Mouse (Mus musculus) hindbrain, postnatal 0 days (tissue): ENCODE results near the gene Pcdh19. TPM values are rescaled to one million over a fixed set of nuclear protein-coding genes. Genes with fewer than 3 reads are reported as not detected.
A peak's percentile ranks its signal among the peaks of the same experiment; 100 is the strongest.

ENCODE experiments used
- ATAC-seq: fragments of 200-750 bp; cut with Nextera tagmentation; 2 replicates; pipeline ENCODE4 v1.8.0; 2017; ENCODE audit warnings: mild to moderate bottlenecking, moderate TSS enrichment, moderate library complexity
- DNase-seq: peaks from one replicate; pipeline ENCODE4 v3.0.0-alpha.2; 2015; ENCODE audit warnings: low spot score
- H3K27ac ChIP-seq: fragments of 300-500 bp; sonication (generic); 2 replicates; pipeline ENCODE4 v1.5.1; 2014; ENCODE audit warnings: mild to moderate bottlenecking
- H3K27me3 ChIP-seq: fragments of 300-500 bp; sonication (generic); 2 replicates; pipeline ENCODE4 v1.6.1; 2014; ENCODE audit warnings: low read length, mixed read lengths; ENCODE audit not compliant: insufficient read depth
- H3K36me3 ChIP-seq: fragments of 300-500 bp; sonication (generic); 2 replicates; pipeline ENCODE4 v1.6.1; 2014; ENCODE audit warnings: low read length, mixed read lengths; ENCODE audit not compliant: insufficient read depth
- H3K4me1 ChIP-seq: fragments of 300-500 bp; sonication (generic); 2 replicates; pipeline ENCODE4 v1.6.1; 2014; ENCODE audit warnings: antibody characterized with exemption, low read length, mixed read lengths; ENCODE audit not compliant: insufficient read depth
- H3K4me2 ChIP-seq: fragments of 300-500 bp; sonication (generic); 2 replicates; pipeline ENCODE4 v1.6.1; 2014; ENCODE audit warnings: low read depth, mild to moderate bottlenecking, low read length, moderate library complexity, mixed read lengths
- H3K4me3 ChIP-seq: fragments of 300-500 bp; sonication (generic); 2 replicates; pipeline ENCODE4 v1.5.1; 2014; ENCODE audit warnings: low read length
- H3K9ac ChIP-seq: fragments of 300-500 bp; sonication (generic); replicated peaks from 2 replicates; pipeline ENCODE4 v1.6.1; 2014; ENCODE audit warnings: mild to moderate bottlenecking, low read length, moderate library complexity, mixed read lengths
- H3K9me3 ChIP-seq: fragments of 300-500 bp; sonication (generic); 2 replicates; pipeline ENCODE4 v1.6.1; 2016; ENCODE audit warnings: low read length, mixed read lengths
- CTCF ChIP-seq: IDR thresholded peaks from 2 replicates; pipeline ENCODE4 v1.5.1; 2016; ENCODE audit warnings: antibody characterized with exemption, control low read depth, low read depth
- WGBS: fragments of 180-500 bp; shearing (Covaris S2); extraction: QIAGEN DNeasy Blood & Tissue Kit; methylation state at CpG from one replicate; pipeline ENCODE4 v1.1.7; 2014; 5-methylcytosine and 5-hydroxymethylcytosine counted together
- polyA plus RNA-seq: library from polyadenylated mRNA; unstranded; fragments of >200 nt; fragmentation: Nextera tagmentation; extraction: Ambion mirVana; gene quantifications from 2 replicates; pipeline ENCODE4 v1.2.1, GENCODE M21; 2015
- total RNA-seq: library from RNA; depleted of rRNA; stranded (reverse); fragments of >200 nt; gene quantifications from 2 replicates; pipeline ENCODE4 v1.2.3, GENCODE M21; 2014

Pcdh19 gene
- total and polyA plus RNA-seq, 2 experiments from 2014 or later: 19.7 to 41.4 TPM

DNA sequence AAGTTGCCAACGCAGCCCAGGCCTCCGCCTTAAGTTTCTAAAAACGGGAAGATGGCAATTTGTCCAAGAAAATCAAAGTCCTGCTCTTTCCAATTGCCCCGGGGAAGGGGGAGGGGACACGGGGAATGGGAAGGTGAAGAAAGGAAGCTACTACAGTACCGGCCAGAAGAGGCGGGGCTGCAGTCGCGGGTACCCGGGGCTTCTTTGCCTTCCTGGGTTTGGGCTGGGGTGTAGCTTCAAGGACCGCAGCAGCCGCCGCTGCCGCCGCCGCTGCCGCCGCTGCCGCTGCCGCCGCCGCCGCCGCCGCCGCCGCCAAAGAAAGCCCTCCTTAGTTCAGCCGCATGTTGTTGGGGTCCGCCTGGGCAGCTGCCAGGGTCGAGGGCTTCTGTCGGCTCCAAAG lies 631 bp downstream of the Pcdh19 start:
- Histone ChIP-seq H3K4me2 (peak overlapping the region; percentile 70), H3K9me3 (no peaks in the 10 kb centered on the region), H3K9ac (peak overlapping the region; percentile 49), H3K27me3 (no peaks in the 10 kb centered on the region), H3K4me1 (no peaks in the 10 kb centered on the region), H3K36me3 (no peaks in the 10 kb centered on the region), H3K4me3 (peak overlapping the region; percentile 53), H3K27ac (peak overlapping the region; percentile 69)
- ATAC-seq (no peak), DNase-seq (peak; percentile 8)
- WGBS: 37% methylated on average over 30 of the region's 31 CpGs
- TF ChIP-seq CTCF: no peak

- WGBS: 26% methylated on average over 25 of the region's 37 CpGs
- no peak for TF ChIP-seq CTCF
- H3K27ac ChIP-seq: peak overlapping the region; percentile 69
- H3K4me1 ChIP-seq: no peaks in the 10 kb centered on the region
- H3K4me2 ChIP-seq: peak overlapping the region; percentile 70
- no peaks in the 10 kb centered on the region for H3K9me3 ChIP-seq
- peak overlapping the region; percentile 53 for H3K4me3 ChIP-seq
- no peaks in the 10 kb centered on the region for H3K27me3 ChIP-seq
- ATAC-seq (peak; percentile 9; the same call in 1 of the 2 replicates), DNase-seq (peak; percentile 27)
- peak overlapping the region; percentile 49 for H3K9ac ChIP-seq
- no peaks in the 10 kb centered on the region for H3K36me3 ChIP-seq
These were observed 1.1 kb downstream of the Pcdh19 start for GRCm38 (mm10) chrX:133687666-133688151.

- H3K27ac ChIP-seq: peak overlapping the region; percentile 69; the same call in 1 of the 2 replicates
These were observed 2.1 kb downstream of the Pcdh19 start for GRCm38 (mm10) chrX:133686533-133687311.

DNA sequence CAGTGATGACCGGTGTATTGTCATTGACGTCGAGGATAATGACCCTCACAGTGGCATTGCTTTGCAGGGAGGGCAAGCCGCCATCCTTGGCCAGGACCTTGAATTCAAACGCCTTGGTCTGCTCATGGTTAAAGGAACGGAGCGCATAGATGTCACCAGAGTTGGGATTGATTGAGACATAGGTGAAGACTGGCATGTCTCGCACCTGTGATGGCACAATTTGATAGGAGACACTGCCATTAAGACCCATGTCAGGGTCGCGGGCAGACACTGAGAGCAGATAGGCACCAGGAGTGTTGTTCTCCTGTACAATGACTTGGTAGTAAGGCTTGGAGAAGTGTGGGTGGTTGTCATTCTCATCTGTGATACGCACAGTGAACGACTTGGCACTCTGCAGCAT lies 3.2 kb downstream of the Pcdh19 start:
- WGBS: 48% methylated on average over 12 of the region's 12 CpGs
- DNase-seq (no peak), ATAC-seq (no peak)
- H3K4me2 ChIP-seq: peak overlapping the region; percentile 70
- no peaks in the 10 kb centered on the region for H3K27me3 ChIP-seq
- H3K36me3 ChIP-seq: no peaks in the 10 kb centered on the region
- no peaks in the 10 kb centered on the region for H3K9me3 ChIP-seq
- no peak overlapping the region for H3K27ac ChIP-seq
- no peak overlapping the region for H3K9ac ChIP-seq
- no peaks in the 10 kb centered on the region for H3K4me1 ChIP-seq
- no peak for TF ChIP-seq CTCF
- peak overlapping the region; percentile 53 for H3K4me3 ChIP-seq

More at GRCm38 (mm10) chrX:133686533-133687311, 2.1 kb downstream of the Pcdh19 start:
- Histone ChIP-seq H3K4me3 (peak overlapping the region; percentile 53), H3K36me3 (no peaks in the 10 kb centered on the region), H3K9ac (peak overlapping the region; percentile 49; the same call in 1 of the 2 replicates), H3K4me2 (peak overlapping the region; percentile 70), H3K4me1 (no peaks in the 10 kb centered on the region), H3K27me3 (no peaks in the 10 kb centered on the region), H3K9me3 (no peaks in the 10 kb centered on the region)
- WGBS: 31% methylated on average over 53 of the region's 55 CpGs
- ATAC-seq (no peak), DNase-seq (peak; percentile 14)
- no peak for TF ChIP-seq CTCF

- Histone ChIP-seq H3K4me2 (peak overlapping the region; percentile 70), H3K9me3 (no peaks in the 10 kb centered on the region), H3K4me1 (no peaks in the 10 kb centered on the region), H3K36me3 (no peaks in the 10 kb centered on the region), H3K27ac (no peak overlapping the region), H3K27me3 (no peaks in the 10 kb centered on the region), H3K9ac (no peak overlapping the region), H3K4me3 (peak overlapping the region; percentile 53)
- TF ChIP-seq CTCF: no peak
- ATAC-seq: no peak
- WGBS: 45% methylated on average over 3 of the region's 3 CpGs
- DNase-seq: peak; percentile 29
These were observed 4.8 kb downstream of the Pcdh19 start for GRCm38 (mm10) chrX:133683961-133684360.

DNA sequence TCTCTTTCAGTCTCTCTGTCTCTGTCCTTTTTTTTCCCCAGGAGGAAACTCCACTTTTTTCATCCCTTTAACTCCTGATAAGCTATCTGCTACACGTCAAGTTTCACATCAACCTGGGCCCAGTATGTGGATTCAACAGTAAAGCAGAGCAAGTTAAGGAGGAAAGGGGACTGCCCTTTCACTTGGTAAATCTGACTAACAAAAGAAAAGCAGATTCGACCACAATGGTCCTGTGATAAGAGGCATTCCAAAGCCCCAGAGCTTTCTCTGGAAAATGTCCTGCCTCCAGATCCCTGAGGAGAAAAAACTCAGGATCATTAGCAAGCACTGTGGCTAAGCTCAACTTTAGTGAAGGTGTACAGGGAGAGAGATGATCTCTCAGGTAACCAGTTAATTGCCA lies 13.7 kb downstream of the Pcdh19 start:
- WGBS: 22% methylated on average over 2 of the region's 2 CpGs
- no peak for DNase-seq
- Histone ChIP-seq H3K36me3 (no peaks in the 10 kb centered on the region), H3K9ac (no peak overlapping the region), H3K27ac (no peak overlapping the region), H3K27me3 (no peaks in the 10 kb centered on the region), H3K9me3 (no peaks in the 10 kb centered on the region), H3K4me3 (no peak overlapping the region), H3K4me2 (no peak overlapping the region), H3K4me1 (no peaks in the 10 kb centered on the region)
- TF ChIP-seq CTCF: no peak
- ATAC-seq: no peak

DNA sequence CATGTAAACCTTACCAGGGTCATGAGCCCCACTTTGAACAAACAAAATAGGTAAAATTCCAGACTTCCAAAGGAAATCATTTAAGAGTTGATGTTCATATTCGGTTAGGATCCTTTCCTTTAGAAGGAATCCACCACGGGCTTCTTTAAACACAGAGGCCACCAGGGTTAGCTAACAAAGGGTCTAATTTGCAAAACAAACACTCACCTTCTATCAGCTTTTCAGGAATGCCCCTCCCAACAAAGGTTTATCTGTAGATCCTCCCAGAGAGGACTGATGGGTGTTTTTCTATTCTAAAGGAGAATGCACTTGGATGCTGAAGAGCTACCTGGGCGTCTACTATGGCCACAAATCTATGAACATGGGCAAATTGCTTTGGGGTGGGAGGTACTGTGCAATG lies 15.0 kb downstream of the Pcdh19 start:
- H3K27me3 ChIP-seq: no peaks in the 10 kb centered on the region
- no peak for ATAC-seq
- no peak for DNase-seq
- no peak for TF ChIP-seq CTCF
- no peak overlapping the region for H3K27ac ChIP-seq
- H3K4me1 ChIP-seq: no peaks in the 10 kb centered on the region
- H3K4me2 ChIP-seq: no peak overlapping the region
- WGBS: 45% methylated on average over 3 of the region's 3 CpGs
- no peaks in the 10 kb centered on the region for H3K36me3 ChIP-seq
- no peak overlapping the region for H3K4me3 ChIP-seq
- no peaks in the 10 kb centered on the region for H3K9me3 ChIP-seq
- no peak overlapping the region for H3K9ac ChIP-seq
